Mouse (Mus musculus) retina, postnatal 7 days (tissue): ENCODE measurements around the gene Nebl.

Experiments
- DNase-seq: peaks from one replicate; pipeline ENCODE4 v3.0.0-alpha.2; 2012; ENCODE audit warnings: low read depth, low spot score

Gene Nebl

DNA sequence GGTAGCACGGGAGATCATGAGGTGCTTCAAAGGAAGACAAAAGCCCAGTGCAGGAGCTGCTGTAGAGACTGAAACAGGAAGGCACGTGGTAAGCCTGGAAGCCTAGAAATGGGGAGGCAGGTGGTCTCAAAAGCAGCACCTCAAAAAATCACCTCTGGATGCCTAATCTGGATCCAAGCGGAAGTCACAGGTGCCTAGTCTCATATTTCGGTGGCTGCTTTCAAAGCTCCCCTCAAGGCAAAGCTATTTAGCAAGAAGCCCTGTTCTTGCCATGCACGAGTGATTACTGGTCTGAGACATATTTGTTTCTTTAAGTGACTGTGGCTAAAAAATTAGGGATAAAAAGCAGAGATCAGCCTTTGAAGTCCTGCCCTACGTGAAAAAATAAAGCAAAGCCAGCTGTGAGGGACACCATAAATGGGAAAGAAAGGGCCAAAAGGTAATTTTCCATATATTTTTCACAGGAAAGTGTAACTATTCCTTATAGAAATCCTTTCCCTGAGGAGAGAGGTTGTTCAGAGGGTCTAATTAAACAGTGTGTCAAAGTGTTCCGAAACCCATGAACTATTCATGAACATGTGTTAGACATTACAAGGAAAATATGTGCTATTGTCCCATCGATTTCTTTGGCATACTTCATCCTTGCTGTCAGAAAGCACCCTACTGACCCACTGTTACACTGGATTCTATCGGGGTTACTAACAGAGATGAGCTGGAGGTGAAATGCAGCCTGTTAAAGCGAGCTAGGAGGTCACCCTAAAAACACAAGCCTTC lies 206.9 kb downstream of the Nebl start:
- DNase-seq = no peak

DNA sequence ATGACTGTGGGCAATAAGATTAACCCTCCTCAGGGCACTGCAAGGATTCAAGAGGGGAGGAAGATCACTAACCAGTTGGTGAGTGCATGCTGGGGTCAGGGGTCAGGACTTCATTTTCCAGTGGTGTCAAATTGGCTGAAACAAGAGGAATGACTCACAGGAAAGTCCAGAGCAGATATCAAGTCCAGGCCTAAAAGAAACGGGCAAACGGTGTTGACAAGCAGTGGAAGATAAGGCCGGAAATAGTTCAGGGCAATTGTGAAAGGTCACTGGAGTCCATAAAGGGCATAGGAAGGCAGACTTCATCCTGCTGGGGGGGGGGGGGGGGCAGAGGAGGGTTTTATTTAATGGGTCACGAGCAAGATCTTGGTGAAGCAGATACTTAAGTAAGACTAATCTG lies 207.5 kb downstream of the Nebl start:
- DNase-seq = no peak

DNA sequence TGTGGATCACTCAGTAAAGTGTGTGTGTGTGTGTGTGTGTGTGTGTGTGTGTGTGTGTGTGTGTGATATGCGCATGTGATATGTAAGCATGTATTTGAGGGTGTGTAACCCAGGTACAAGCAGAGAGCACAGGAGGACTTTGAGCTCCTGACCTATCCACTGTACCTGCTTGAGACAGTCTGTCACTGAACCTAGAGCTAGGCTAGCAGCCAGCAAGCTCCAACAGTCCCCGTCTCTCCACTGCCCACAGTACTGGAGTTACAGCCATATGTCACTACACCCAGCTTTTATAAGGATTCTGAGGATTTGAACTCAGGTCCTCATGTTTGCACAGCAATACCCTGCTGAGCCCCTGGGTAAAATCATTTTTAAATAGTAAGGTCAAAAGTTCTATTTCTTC lies 215.6 kb downstream of the Nebl start:
- DNase-seq = no peak

DNA sequence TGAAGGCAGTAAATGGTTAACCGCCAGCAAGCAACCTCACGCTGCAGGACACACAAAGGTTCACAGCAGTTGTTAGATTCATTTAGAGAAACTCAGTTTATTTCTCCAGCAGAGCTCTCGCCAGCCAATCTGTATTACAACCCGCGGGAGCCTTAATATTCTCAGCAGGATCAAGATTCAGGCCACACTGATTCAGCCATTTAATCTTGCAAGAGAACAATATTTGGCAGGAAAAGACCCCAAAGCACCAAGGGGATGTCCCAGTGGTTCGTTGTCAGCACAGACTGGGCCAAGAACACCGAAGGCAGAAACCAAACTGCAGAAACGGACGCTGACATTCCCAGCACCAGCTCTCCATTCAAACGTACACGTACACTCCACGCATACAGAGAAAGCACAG lies 216.5 kb downstream of the Nebl start:
- DNase-seq = no peak

DNA sequence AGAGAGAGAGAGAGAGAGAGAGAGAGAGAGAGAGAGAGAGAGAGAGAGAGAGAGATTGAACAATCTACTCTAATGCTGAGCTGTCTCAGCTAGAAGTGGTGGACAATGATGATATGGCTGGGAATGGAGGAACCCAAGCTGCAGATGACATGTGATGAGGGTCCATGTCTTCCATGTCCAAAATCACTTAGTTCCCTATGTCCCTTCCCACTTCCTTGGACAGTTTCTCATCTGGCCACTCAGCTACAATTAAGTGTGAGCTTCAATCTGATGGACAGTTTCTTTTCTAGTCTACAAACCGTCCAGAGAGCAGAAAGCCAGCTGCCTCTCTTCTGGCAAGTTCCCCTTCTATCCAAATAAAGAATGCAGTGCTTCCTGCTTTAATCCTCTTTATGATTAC lies 221.3 kb downstream of the Nebl start:
- no peak for DNase-seq

DNA sequence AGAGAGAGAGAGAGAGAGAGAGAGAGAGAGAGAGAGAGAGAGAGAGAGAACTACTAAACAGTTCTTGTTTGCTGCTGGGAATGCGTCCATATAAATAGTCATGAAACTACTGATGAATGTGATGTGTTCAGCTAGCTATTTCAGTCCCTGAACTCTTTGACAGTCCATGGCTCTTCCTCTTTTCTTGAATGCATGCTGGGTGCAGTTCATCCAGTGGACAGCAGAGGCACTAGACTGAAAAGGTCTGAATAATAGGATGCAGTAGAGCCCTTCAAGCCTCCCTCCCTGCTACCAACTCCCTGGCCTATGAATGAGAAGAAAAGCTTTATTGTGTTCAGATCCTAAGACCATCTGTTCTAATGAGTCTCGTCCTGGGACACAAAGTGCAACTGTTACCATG lies 223.9 kb downstream of the Nebl start:
- no peak for DNase-seq

DNA sequence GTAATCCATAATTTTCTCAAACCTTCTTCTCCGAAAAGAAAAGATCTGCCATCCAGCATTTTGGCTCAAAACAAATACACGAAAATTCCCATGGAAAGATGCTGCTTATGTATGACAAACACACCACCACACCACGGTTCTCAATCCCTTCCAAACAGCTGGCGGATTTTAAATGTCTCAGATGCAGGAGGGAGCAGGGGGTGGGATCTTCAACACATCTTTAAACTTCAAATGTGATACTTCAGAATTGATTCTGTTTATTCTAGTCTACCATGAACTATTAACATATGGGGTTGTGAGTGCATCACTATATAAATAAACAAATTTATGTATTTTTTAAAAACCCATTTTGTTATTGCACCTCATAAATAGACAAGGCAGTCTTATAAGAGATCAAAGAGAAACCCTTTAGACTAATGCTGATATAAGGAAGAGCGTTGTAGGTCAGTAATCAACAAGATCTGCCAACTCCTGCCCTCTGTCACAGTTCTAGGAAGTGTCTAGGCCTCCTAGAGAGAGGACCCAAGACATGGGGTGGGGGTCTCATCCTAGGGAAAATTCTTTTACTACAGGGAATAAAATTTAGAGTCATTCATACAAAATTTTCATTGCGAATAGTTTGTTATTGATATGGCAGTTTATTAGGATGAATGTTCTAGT lies 227.0 kb downstream of the Nebl start:
- no peak for DNase-seq

DNA sequence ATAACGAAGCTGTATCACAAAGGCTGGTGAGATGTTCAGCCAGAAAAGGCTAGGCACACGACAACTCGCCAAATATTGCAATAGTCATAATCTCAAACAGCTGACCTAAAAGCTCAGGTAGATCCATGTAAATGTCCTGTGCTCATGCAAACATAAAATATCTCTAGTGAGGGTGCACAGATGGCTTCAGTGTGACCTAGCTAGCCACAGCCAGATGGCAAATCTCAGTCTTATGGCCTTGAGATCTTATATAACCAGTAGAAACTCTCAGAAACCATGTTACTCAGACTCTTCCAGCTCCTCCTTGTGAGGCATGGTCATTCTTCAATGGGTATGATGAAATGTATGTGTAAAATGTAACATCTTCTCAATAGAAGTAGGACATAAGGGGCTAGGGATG lies 230.2 kb downstream of the Nebl start:
- DNase-seq = no peak

DNA sequence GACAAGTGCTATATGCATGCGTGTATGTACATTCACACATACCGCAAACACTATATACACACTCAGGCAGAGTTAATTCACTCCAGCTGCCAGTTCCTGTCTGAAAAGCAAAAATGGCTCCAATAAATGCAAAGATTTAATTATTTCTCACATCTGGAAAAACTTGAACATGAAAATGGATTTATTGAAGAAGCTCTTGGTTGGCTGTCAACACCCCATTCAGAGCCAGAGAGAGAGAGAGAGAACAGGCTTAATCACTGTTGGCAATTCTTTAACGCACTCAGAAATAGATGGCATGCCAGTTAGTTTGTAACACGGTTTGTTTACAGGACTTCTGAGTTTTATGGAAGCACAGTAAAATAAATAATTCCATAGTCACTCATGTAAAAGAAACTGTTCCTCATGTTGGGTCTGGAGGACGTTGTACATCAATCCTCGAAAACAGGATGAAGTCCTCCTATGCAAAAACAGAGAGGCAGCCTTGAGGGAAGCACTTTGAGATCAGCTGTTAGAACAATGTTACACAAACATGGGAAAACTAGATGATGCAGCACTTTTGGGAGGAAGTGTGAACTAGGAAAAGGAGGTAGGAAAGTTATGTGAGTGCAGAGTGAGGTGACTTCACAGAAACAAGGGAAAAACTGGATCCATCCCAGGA lies 265.6 kb downstream of the Nebl start:
- no peak for DNase-seq

DNA sequence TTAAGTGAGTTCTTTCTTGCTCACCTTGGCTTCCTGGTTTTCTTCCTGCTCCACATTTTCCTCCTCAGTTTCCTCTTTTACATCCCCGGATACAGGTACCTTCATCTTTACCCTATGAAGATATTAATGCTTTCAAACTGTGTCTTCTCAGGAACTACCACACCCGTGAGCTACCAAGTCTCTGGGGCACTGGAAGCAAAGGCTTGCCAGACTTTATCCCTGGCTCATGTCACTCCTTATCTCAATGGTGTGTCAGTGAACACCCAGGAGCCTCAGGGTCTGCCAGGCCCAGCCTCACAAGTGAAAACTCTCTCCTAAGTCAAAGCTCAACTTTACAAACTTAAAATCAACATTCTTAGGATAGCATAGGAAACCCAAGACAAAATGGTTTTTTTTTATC lies 270.8 kb downstream of the Nebl start:
- DNase-seq = no peak

DNA sequence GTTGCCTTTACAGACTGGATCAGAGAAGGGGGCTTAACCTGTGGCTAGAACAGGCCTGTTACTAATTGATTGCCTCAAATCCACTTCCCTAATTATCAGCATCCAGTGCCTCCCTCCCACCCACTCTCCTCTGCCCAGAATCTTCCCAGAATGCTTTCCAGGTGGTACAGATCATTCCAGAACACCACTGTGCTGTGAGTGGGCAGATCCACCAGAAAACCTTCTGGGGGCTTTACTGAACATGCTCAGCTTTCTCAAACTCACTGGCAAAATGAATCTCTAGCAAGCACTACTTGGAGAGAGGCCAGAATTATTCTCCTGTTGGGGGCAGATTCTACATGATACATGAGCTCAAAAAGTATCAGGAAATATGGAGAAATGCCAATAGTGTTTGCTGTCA lies 277.6 kb downstream of the Nebl start:
- DNase-seq = no peak

DNA sequence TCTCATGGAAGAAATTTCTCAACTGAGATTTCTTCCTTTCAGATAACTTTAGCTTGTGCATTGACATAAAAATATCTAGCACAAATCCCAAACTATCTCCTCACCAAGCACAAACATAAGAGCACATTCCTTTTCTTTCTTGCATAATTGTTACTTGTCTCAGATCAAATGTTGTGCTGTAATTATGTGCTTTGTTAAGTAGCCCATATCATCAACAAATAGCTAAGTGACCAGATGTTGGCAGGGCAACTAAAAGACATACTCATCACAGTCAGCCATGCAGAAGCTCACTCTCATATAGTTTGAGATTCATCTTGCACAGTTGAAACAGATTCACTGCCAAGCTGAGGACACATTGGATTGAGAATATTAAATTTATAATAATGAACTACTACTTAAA lies 282.9 kb downstream of the Nebl start:
- DNase-seq = no peak

DNA sequence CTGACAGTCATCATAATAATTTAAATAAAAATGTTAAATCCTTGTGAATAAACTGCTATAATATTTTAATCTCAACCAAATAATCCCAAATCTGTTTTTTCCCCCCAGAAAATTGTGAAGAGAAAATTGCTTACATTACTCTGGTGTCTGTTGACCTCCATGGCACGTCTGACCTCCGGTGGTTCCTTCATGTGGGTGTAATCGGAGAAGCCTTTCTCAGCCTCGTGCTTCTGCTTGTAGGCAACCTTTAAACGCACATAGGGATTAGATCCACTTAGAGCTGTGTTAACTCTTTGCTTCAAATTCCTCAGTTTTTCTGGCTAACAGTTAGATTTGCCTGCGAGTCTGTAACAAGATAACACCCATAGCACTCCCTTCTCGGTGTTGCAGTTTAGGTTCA lies 287.7 kb downstream of the Nebl start:
- DNase-seq = no peak

DNA sequence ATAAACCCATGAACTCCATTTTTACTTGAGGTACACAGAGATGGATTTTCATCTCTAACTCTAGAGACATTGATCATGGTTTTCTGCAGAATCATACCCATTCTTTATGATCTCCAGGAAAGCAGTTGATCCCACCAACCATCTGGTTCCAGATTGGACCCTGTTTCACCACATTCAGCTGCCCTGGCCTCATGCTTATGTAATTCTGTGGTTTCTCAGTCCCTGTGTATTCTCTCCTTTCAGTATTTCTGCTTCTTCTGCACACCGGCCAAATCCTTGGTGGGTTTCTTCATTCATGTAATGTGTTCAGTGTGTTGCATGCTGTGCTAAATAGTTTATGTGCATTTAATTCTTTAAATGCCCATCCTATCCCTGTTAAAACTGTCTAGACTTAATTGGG lies 292.9 kb downstream of the Nebl start:
- DNase-seq = no peak

DNA sequence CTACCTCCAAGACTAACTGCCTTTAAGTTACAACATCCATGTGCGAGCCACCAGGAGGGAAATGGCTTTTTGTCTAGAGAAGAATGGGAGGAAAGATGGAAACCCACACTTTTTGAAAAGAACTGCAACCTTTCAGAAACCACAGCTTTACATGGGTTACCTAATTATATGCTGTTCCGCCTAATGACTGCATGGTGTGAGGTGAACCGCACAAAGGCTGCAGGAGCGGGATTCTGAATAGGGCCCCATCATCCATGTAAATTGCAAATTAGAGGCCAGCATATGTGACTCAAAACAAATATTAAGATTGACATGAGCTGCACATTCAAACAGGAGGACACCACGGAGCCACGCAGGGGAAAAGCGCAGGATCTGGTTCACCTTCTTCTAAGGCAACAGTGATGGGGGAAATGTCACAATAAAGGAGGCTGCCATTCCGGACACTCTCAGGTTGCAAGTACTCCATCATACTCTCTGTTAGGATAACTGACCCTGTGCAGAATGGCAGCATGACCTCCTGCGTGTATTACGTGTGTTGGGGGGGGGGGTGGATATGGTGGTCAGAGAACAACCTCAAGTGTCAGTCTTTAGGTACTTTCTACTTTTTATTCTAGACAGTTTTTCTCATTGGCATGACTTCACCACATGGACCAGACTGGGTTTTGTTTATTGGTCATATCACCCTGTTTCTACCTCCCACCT lies 294.4 kb downstream of the Nebl start:
- DNase-seq = no peak

DNA sequence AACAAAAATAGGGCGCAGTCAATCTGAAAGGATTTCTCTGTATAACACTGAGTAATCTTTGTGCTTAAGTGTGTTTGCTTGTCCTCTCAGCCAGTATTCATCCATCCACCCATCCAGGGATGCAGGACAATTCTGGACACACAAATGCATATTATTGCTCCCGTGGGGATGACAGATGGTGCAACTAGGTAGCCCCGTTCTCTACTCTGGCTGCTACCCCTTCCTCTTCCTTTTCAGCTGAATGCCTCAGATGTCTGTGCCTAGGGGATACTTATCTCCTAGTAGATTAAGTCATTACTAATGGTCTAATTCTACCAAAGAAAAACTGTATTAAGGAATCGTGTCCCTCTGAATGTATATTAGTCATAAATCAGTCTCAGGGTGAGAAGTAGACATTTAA lies 296.0 kb downstream of the Nebl start:
- DNase-seq = no peak

DNA sequence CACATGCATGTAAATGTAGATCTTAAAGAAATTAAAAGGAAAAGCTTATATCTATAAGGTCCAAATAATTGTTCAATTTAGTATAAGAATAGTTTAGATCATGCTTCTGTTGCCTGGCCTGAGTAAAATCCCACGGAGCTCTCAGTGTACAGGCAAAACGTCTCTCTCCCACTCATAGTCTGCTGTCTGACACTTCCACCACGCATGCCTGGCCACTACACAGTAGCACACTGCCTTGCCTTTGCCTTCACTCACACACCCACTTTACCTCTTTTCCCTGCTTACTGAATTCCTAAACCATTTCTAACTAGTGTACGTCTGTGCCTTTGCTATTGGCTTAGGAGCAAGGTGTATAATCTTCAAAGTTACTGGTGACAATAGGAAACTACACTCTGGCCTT lies 302.2 kb downstream of the Nebl start:
- DNase-seq = no peak

DNA sequence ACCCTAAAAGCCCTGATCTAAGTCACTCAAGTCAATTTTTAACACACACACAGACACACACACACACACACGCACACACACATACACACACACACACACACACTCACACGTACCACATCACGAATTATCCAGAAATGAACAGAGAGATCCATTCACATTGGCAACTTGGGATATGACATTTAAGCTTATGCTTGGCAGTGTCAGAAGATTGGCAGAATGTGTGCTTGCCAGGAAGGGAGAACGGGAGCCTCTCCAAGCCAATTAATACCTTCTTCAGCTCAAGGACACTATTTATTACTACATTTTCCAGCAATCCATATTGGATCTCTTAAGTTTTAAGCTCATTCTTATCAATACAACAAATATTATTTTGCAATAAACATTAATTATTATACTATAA lies 303.1 kb downstream of the Nebl start:
- DNase-seq = no peak

DNA sequence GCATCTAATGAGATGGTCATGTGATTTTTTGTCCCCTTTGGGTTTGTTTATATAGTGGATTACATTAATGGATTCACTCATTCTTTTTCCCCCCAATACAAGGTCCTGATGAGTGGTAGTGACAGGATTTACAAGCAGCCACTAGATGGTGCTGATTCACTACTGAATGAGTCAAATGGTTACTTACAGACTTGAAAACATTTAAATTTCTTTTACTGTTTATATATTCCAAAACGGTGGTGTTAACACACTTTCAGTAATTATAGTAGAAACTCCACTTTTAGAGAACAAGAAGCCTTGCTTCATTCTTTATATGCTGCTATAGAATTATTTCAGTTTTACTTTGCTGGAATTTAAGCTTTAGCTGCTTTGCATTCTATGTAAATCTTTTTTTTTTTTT lies 308.3 kb downstream of the Nebl start:
- DNase-seq = peak; percentile 47

DNA sequence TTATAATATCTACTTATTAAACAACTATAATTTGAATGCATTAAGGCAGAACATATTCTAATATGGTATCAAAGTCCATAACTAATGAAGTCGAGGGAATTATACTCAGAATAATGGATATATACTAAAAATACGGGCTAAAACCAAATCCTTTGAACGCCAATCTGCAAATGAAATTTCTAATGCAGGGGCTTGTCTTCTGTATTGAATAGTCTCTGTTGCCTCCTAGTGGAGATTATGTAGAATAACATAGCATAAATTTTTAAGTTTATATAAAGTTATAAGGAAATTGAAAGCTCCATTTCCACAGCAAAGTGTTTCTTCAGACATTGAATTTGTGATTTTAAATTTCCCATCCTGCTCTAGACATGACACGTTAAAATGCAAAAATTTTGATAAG lies 315.9 kb downstream of the Nebl start:
- no peak for DNase-seq

DNA sequence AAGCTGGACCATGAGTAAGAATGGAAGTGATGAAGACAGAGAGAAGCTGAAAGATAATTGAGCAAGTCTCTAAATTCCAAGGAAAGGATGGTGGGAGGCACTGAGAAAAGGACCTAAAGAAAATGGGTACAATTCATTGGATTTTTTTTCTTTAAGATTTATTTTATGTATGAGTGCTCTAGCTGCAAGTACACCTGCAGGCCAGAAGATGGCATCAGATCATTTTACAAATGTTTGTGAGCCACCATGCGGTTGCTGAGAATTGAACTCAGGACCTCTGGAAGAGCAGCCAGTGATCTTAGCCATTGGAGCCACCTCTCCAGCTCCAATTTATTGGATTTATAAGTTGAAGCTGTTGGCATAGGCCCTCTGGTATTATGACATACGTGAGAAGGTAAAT lies 316.9 kb downstream of the Nebl start:
- DNase-seq = no peak

DNA sequence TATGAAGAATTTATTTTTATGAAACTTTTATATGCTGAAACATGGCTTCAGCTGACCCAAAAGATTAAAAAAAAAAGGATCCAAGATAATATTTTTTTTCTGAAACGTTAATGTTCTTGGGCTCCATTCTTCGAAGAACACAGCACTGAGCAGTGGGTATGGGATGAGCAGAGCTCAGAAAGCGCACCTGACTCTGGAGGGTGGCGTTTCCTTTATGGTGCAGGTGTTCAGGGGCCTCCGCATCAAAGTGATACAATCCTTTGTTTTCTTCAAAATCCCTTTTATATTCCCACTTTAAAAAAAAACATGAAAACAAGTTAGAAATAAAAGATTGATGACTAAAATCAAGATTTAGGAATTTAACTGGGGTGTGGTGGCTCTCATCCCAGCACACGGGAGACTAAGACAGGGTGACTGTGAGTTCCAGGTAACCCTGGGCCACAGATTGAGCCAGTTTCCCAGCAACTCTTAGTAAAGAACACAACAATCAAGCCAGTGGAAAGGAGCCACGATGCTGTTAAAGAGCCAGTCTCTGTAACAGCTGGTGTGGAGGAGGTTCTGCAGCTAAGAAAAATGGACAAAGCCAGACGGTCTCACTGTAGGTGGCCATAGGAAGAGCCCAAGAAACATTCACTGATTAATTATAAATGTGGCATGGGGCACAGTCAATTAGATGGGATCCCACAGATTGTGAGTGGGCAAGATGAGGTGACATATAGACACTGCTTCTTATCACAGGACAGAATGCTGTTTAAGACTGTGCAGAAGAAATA lies 317.6 kb downstream of the Nebl start:
- DNase-seq = no peak
